ENCODE assay signal across 1 mouse cellular context in genomic region chr17:26005731-26006450, GRCm38 (mm10).
TF ChIP-seq lines count a peak whose summit lies in the region.

No protein-coding gene starts in this region.

TF ChIP-seq in MEL, 35 proteins besides CTCF, POLR2A, EP300 and RAD21 (continued from another document):
- TF ChIP-seq CHD1 (IDR thresholded peaks at IDR 0.05; ENCODE audit: low read depth, low read length), result no peak
- TF ChIP-seq USF2 (IDR thresholded peaks at IDR 0.05; ENCODE audit: borderline replicate concordance in 1 of 2, insufficient read depth in 1 of 2, low read depth in 1 of 2, low read length in 2 of 2), result no peak
- TF ChIP-seq E2F4 (IDR thresholded peaks at IDR 0.05; ENCODE audit: borderline replicate concordance, low read depth, low read length), result no peak
- TF ChIP-seq ZC3H11A (IDR thresholded peaks at IDR 0.05; ENCODE audit: low read depth, low read length), result no peak
- no peak for TF ChIP-seq NELFE (IDR thresholded peaks at IDR 0.05; ENCODE audit: low read depth, low read length)
- peak; percentile 94 for TF ChIP-seq TAL1 (IDR thresholded peaks at IDR 0.05; ENCODE audit: low read length)
- no peak; the same call in 1 of the 2 replicates for TF ChIP-seq MAFK (IDR thresholded peaks at IDR 0.05; ENCODE audit: borderline replicate concordance, low read depth, low read length)
- no peak for TF ChIP-seq ZKSCAN1 (IDR thresholded peaks at IDR 0.05; ENCODE audit: low read depth, low read length)
- peak; percentile 92 for TF ChIP-seq TCF12 (IDR thresholded peaks at IDR 0.05; ENCODE audit: low read depth, low read length)
- TF ChIP-seq ZMIZ1 (IDR thresholded peaks at IDR 0.05; ENCODE audit: low read depth, low read length), result no peak
- no peak for TF ChIP-seq BHLHE40 (IDR thresholded peaks at IDR 0.05; ENCODE audit: borderline replicate concordance, low read depth, low read length)
- TF ChIP-seq GABPA (IDR thresholded peaks at IDR 0.05; ENCODE audit: low read depth, low read length), result no peak
- peak; percentile 35; the same call in 1 of the 2 replicates for TF ChIP-seq ELF1 (IDR thresholded peaks at IDR 0.05; ENCODE audit: low read depth, low read length)
- peak; percentile 69 for TF ChIP-seq HCFC1 (IDR thresholded peaks at IDR 0.05; ENCODE audit: low read depth, low read length)
- no peak for TF ChIP-seq SMC3 (IDR thresholded peaks at IDR 0.05; ENCODE audit: low read depth, low read length)
- 0 out of 2 replicates have a peak, but pooled peaks have one; percentile 29 for TF ChIP-seq MXI1 (IDR thresholded peaks at IDR 0.05; ENCODE audit: low read depth, low read length)
- no peak for TF ChIP-seq MYB (IDR thresholded peaks at IDR 0.05; ENCODE audit: low read depth, low read length)
- no peak for TF ChIP-seq JUND (IDR thresholded peaks at IDR 0.05; ENCODE audit: low read depth, low read length)
- 0 out of 2 replicates have a peak, but pooled peaks have one; percentile 11 for TF ChIP-seq MAX (IDR thresholded peaks at IDR 0.05; ENCODE audit: low read length)
- TF ChIP-seq KAT2A (conservative IDR thresholded peaks at IDR 0.05; ENCODE audit: low read depth, low read length), result no peak
- TF ChIP-seq TBP (IDR thresholded peaks at IDR 0.05; ENCODE audit: low read depth, low read length), result peak; percentile 55
- no peak for TF ChIP-seq NRF1 (IDR thresholded peaks at IDR 0.05; ENCODE audit: insufficient read depth, low read depth, low read length, poor library complexity, severe bottlenecking)
